Mouse (Mus musculus) myocyte (in vitro differentiated cells): ENCODE results near the gene Btbd11.

ENCODE experiments used
- CEBPB ChIP-seq: IDR thresholded peaks from 2 replicates; pipeline ENCODE4 v1.6.1; 2011; ENCODE audit warnings: mild to moderate bottlenecking, moderate library complexity; ENCODE audit not compliant: poor library complexity, insufficient read depth, severe bottlenecking
- E2F4 ChIP-seq: IDR thresholded peaks from one replicate; pipeline ENCODE4 v1.6.1; 2011; ENCODE audit warnings: mild to moderate bottlenecking, control low read depth, moderate library complexity; ENCODE audit not compliant: insufficient read depth
- MAX ChIP-seq: IDR thresholded peaks from one replicate; pipeline ENCODE4 v1.6.1; 2011; ENCODE audit warnings: low read depth, mild to moderate bottlenecking, control low read depth
- MYOD1 ChIP-seq, 3 experiments: IDR thresholded peaks; one replicate each; pipeline ENCODE4 v1.6.1; 2011; ENCODE audit warnings: control low read depth in 2 of 3, low read depth in 2 of 3, mild to moderate bottlenecking in 2 of 3, moderate library complexity in 1 of 3; ENCODE audit not compliant: insufficient read length in 2 of 3, control insufficient read depth in 1 of 3
- MYOG ChIP-seq, 3 experiments: IDR thresholded peaks; one replicate each; pipeline ENCODE4 v1.6.1; 2011; ENCODE audit warnings: control low read depth in 2 of 3, low read depth in 2 of 3, mild to moderate bottlenecking in 2 of 3; ENCODE audit not compliant: insufficient read length in 2 of 3, control insufficient read depth in 1 of 3, insufficient read depth in 1 of 3
- POLR2A ChIP-seq: IDR thresholded peaks from one replicate; pipeline ENCODE4 v1.6.1; 2011; ENCODE audit warnings: low read depth, mild to moderate bottlenecking, control low read depth, moderate library complexity; ENCODE audit not compliant: insufficient read length
- POLR2AphosphoS2 ChIP-seq: IDR thresholded peaks from one replicate; pipeline ENCODE4 v1.6.1; 2011; ENCODE audit warnings: low read depth, control low read depth; ENCODE audit not compliant: insufficient read length
- SRF ChIP-seq: IDR thresholded peaks from one replicate; pipeline ENCODE4 v1.6.1; 2011; ENCODE audit warnings: low read depth; ENCODE audit not compliant: control insufficient read depth, insufficient read length
- TCF12 ChIP-seq: IDR thresholded peaks from one replicate; pipeline ENCODE4 v1.6.1; 2011; ENCODE audit warnings: mild to moderate bottlenecking, control low read depth; ENCODE audit not compliant: poor library complexity, insufficient read depth, severe bottlenecking
- USF1 ChIP-seq: IDR thresholded peaks from one replicate; pipeline ENCODE4 v1.6.1; 2011; ENCODE audit warnings: low read depth, mild to moderate bottlenecking, control low read depth, moderate library complexity

GRCm38 (mm10) chr10:85590043-85590442 lies 203.4 kb downstream of the Btbd11 start:
- no peak for TF ChIP-seq MAX
- TF ChIP-seq MYOD1 (IDR thresholded peaks at IDR 0.05; ENCODE audit: control insufficient read depth in 1 of 3, insufficient read length in 2 of 3, low read depth in 2 of 3) = no peak
- no peak for TF ChIP-seq SRF
- TF ChIP-seq USF1 = no peak
- TF ChIP-seq POLR2A = no peak
- TF ChIP-seq MYOG (IDR thresholded peaks at IDR 0.05; ENCODE audit: control insufficient read depth in 1 of 3, insufficient read depth in 1 of 3, insufficient read length in 2 of 3, low read depth in 2 of 3) = no peak
- TF ChIP-seq CEBPB = no peak
- no peak for TF ChIP-seq TCF12
- no peak for TF ChIP-seq POLR2AphosphoS2
- TF ChIP-seq E2F4 = no peak
